Mouse (Mus musculus): ENCODE results near the gene Rabl2. TPM values are rescaled to one million over a fixed set of nuclear protein-coding genes. Genes with fewer than 3 reads are reported as not detected.

The Rabl2 gene
- polyA plus RNA-seq, 1 experiment from 2014 or later = 25.8 TPM

DNA sequence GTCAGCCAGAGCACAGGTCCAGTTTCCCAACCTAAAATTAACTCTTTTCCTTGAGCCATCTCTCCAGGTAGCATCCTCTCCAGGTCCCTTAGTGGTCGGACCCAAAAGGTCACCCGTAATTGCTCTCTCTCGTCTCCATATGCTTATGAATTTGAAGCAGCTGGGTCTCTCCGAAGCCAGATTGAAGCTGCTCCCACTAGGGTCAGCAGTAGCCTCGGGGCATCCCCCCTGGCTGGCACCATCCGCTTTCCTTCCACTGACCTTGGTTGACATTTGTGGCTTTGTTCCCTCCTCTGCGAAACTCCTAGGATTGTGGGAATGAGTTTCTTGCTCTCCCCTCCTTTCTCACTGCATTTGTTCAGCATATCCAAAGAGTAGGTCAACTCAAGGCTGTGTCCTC, 47.6 kb downstream of the Rabl2 start:
- ATAC-seq (replicated peaks; ENCODE audit: insufficient number of reproducible peaks, low FRiP score, low TSS enrichment) = no peak
- Histone ChIP-seq H3K9me3 (replicated peaks; ENCODE audit: control insufficient read depth, low read length) (no peaks in the 10 kb centered on the region), H3K27me3 (ENCODE audit: control insufficient read depth, insufficient read depth, low read length) (peaks cover 22% of the 10 kb centered on the region), H3K4me1 (ENCODE audit: control insufficient read depth, insufficient read depth, low read length) (0 out of 2 replicates have a peak, but pooled peaks cover 4% of the 10 kb centered on the region), H3K9ac (ENCODE audit: low read depth, low read length) (no peak overlapping the region), H3K4me2 (no peak overlapping the region), H3K36me3 (ENCODE audit: control insufficient read depth, insufficient read depth, low read length) (no peaks in the 10 kb centered on the region; the same call in 1 of the 2 replicates), H3K27ac (ENCODE audit: low read depth, low read length) (no peak overlapping the region), H3K4me3 (ENCODE audit: low read depth, low read length) (no peak overlapping the region)
- WGBS (ENCODE audit: insufficient replicate concordance) = 81% methylated on average over 7 of the region's 7 CpGs

DNA sequence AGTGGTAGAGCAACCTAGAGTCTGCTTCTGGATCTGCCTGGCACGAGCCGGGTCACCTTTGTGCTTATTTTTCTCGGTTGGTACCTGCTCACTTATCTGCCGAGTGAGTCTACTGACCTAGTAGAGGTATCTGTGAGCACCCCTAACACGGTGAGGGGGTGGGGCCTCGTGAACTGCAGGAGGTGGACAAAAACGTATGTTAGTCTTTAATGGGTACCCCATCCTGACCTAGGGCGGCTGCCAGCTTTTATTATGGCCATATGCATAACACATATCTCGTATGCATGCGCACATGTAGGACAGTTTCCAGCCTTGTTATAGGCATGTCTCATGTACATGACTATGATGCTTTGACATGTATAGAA, 57.9 kb downstream of the Rabl2 start:
- Histone ChIP-seq H3K4me2 (no peak overlapping the region), H3K4me1 (ENCODE audit: control insufficient read depth, insufficient read depth, low read length) (0 out of 2 replicates have a peak, but pooled peaks cover 4% of the 10 kb centered on the region), H3K9me3 (replicated peaks; ENCODE audit: control insufficient read depth, low read length) (no peaks in the 10 kb centered on the region), H3K4me3 (ENCODE audit: low read depth, low read length) (no peak overlapping the region), H3K9ac (ENCODE audit: low read depth, low read length) (no peak overlapping the region), H3K36me3 (ENCODE audit: control insufficient read depth, insufficient read depth, low read length) (no peaks in the 10 kb centered on the region), H3K27me3 (ENCODE audit: control insufficient read depth, insufficient read depth, low read length) (peaks cover 17% of the 10 kb centered on the region), H3K27ac (ENCODE audit: low read depth, low read length) (no peak overlapping the region)
- WGBS (ENCODE audit: insufficient replicate concordance) = 87% methylated on average over 10 of the region's 10 CpGs
- ATAC-seq (replicated peaks; ENCODE audit: insufficient number of reproducible peaks, low FRiP score, low TSS enrichment) = no peak

DNA sequence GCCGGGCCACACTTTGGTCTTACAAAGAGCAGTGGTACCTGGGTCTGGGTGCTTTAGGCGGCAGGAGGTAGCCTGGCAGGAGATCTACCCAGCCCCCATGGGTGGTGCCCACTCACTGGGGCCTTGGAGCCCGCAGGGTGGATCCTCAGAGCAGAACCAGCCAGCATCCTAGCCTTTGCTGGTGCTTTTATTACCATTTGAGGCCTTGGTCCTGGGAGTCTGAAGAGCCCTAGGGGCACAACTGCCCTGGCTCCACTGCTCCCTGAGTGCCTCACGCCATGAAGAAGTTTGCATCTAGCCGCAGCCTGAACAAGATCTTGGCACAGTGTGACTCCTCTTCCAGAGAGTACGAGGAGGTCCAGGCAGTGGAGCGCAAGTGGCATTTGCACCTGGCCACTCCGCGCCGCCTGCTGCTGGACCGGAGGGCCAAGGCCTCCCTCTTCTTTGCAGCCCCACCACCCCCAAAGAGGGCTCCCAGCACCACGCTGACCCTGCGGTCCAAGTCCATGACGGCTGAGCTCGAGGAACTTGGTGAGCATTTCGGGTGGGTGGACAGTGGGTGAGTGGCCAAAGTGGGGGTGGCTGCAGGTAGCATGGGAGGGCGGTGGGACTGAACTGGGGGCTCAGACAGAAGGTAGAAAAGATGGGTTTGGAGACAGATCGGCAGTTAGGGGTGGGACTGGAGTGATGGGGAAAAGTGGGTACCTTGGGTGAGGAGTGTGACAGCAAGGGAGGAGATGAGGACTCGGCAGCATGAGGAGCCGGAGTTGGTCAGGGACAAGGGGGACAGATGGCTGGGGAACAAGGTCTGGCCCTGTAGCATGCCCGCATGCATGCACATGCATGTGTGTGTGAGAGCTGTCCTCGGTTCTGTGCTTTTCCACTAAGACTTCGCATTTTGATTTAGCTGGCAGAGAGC, 58.5 kb downstream of the Rabl2 start:
- ATAC-seq (replicated peaks; ENCODE audit: insufficient number of reproducible peaks, low FRiP score, low TSS enrichment) = no peak
- WGBS (ENCODE audit: insufficient replicate concordance) = 74% methylated on average over 23 of the region's 23 CpGs
- H3K36me3 ChIP-seq (ENCODE audit: control insufficient read depth, insufficient read depth, low read length) = no peaks in the 10 kb centered on the region
- H3K9ac ChIP-seq (ENCODE audit: low read depth, low read length) = no peak overlapping the region
- peak overlapping the region; percentile 16; the same call in 1 of the 2 replicates for H3K4me2 ChIP-seq
- H3K27ac ChIP-seq (ENCODE audit: low read depth, low read length) = no peak overlapping the region
- no peaks in the 10 kb centered on the region for H3K9me3 ChIP-seq (replicated peaks; ENCODE audit: control insufficient read depth, low read length)
- H3K4me1 ChIP-seq (ENCODE audit: control insufficient read depth, insufficient read depth, low read length) = 0 out of 2 replicates have a peak, but pooled peaks cover 4% of the 10 kb centered on the region
- H3K4me3 ChIP-seq (ENCODE audit: low read depth, low read length) = no peak overlapping the region
- peaks cover 17% of the 10 kb centered on the region for H3K27me3 ChIP-seq (ENCODE audit: control insufficient read depth, insufficient read depth, low read length)

Other genes with a start within 250 kb of the Rabl2 start
- gene Lmf2, start 236.3 kb downstream of the Rabl2 start, polyA plus RNA-seq (2014; fragmentation: Nextera tagmentation; extraction: Ambion mirVana) = 29.7 and 37.3 TPM in 2 replicates
- 107 and 109 TPM in 2 replicates for gene Ncaph2, start 236.2 kb downstream of the Rabl2 start, polyA plus RNA-seq (2014; fragmentation: Nextera tagmentation; extraction: Ambion mirVana)
- 7.4 TPM in 2 replicates for gene Sco2, start 218.1 kb downstream of the Rabl2 start, polyA plus RNA-seq (2014; fragmentation: Nextera tagmentation; extraction: Ambion mirVana)
- gene Tymp, start 214.9 kb downstream of the Rabl2 start, polyA plus RNA-seq (2014; fragmentation: Nextera tagmentation; extraction: Ambion mirVana) = 0.86 and 1.5 TPM in 2 replicates
- 0.54 and 1.00 TPM in 2 replicates for gene Odf3b, start 212.6 kb downstream of the Rabl2 start, polyA plus RNA-seq (2014; fragmentation: Nextera tagmentation; extraction: Ambion mirVana)
- not detected in 2 replicates for gene Klhdc7b, start 207.0 kb downstream of the Rabl2 start, polyA plus RNA-seq (2014; fragmentation: Nextera tagmentation; extraction: Ambion mirVana)
- not detected in 2 replicates for gene Syce3, start 181.4 kb downstream of the Rabl2 start, polyA plus RNA-seq (2014; fragmentation: Nextera tagmentation; extraction: Ambion mirVana)
- 111 and 129 TPM in 2 replicates for gene Cpt1b, start 166.1 kb downstream of the Rabl2 start, polyA plus RNA-seq (2014; fragmentation: Nextera tagmentation; extraction: Ambion mirVana)
- 1.7 and 2.4 TPM in 2 replicates for gene C730034F03Rik, start 162.3 kb downstream of the Rabl2 start, polyA plus RNA-seq (2014; fragmentation: Nextera tagmentation; extraction: Ambion mirVana)
- gene Gm44502, start 162.2 kb downstream of the Rabl2 start, polyA plus RNA-seq (2014; fragmentation: Nextera tagmentation; extraction: Ambion mirVana) = 0.86 TPM in 1 of 2 replicates, not detected in the other
- gene Chkb, start 162.0 kb downstream of the Rabl2 start, polyA plus RNA-seq (2014; fragmentation: Nextera tagmentation; extraction: Ambion mirVana) = 67.6 and 68.1 TPM in 2 replicates
- gene Mapk8ip2, start 138.0 kb downstream of the Rabl2 start, polyA plus RNA-seq (2014; fragmentation: Nextera tagmentation; extraction: Ambion mirVana) = 0.19 and 0.68 TPM in 2 replicates
- gene Arsa, start 114.5 kb downstream of the Rabl2 start, polyA plus RNA-seq (2014; fragmentation: Nextera tagmentation; extraction: Ambion mirVana) = 9.4 TPM in 2 replicates
- gene Shank3, start 92.3 kb downstream of the Rabl2 start, polyA plus RNA-seq (2014; fragmentation: Nextera tagmentation; extraction: Ambion mirVana) = 2.1 and 2.7 TPM in 2 replicates
- 0.20 TPM in 2 replicates for gene Acr, start 23.6 kb downstream of the Rabl2 start, polyA plus RNA-seq (2014; fragmentation: Nextera tagmentation; extraction: Ambion mirVana)
- 0.11 TPM in 1 of 2 replicates, not detected in the other for gene Syt10, start 249.9 kb upstream of the Rabl2 start, polyA plus RNA-seq (2014; fragmentation: Nextera tagmentation; extraction: Ambion mirVana)